Mouse (Mus musculus) liver, adult 2 months (tissue): ENCODE data around the gene Rpgrip1. TPM values are rescaled to one million over a fixed set of nuclear protein-coding genes. Genes with fewer than 3 reads are reported as not detected.

Experiments
- DNase-seq: peaks from one replicate; pipeline ENCODE4 v3.0.0-alpha.2; 2011; ENCODE audit warnings: low read depth, low spot score; ENCODE audit errors: extremely low read depth
- H3K27ac ChIP-seq: fragments of 200-500 bp; replicated peaks from 2 replicates; pipeline ENCODE4 v1.5.1; 2012; ENCODE audit warnings: low read depth, mild to moderate bottlenecking, control low read depth, inconsistent platforms, low read length; ENCODE audit not compliant: insufficient read depth
- H3K27me3 ChIP-seq: fragments of 200-500 bp; 2 replicates; pipeline ENCODE4 v1.6.1; 2012; ENCODE audit warnings: mild to moderate bottlenecking, moderate library complexity, low read length, inconsistent platforms; ENCODE audit not compliant: control insufficient read depth, insufficient read depth
- H3K36me3 ChIP-seq: fragments of 200-500 bp; 2 replicates; pipeline ENCODE4 v1.6.1; 2012; ENCODE audit warnings: low read length, inconsistent platforms; ENCODE audit not compliant: control insufficient read depth, insufficient read depth
- H3K4me1 ChIP-seq: fragments of 200-500 bp; 2 replicates; pipeline ENCODE4 v1.6.1; 2011; ENCODE audit warnings: low read length; ENCODE audit not compliant: control insufficient read depth, insufficient read depth
- H3K4me3 ChIP-seq: fragments of 200-500 bp; 2 replicates; pipeline ENCODE4 v1.5.1; 2011; ENCODE audit warnings: low read depth, mild to moderate bottlenecking, control low read depth, low read length, moderate library complexity; ENCODE audit not compliant: insufficient read depth
- H3K79me2 ChIP-seq: fragments of 200-500 bp; 2 replicates; pipeline ENCODE4 v1.6.1; 2012; ENCODE audit warnings: inconsistent platforms, mild to moderate bottlenecking, low read length, moderate library complexity; ENCODE audit not compliant: control insufficient read depth, insufficient read depth
- H3K9ac ChIP-seq: fragments of 200-500 bp; 2 replicates; pipeline ENCODE4 v1.6.1; 2012; ENCODE audit warnings: low read depth, mild to moderate bottlenecking, control low read depth, inconsistent platforms, low read length
- CTCF ChIP-seq: fragments of 200-500 bp; IDR thresholded peaks from 2 replicates; pipeline ENCODE4 v1.5.1; 2011; ENCODE audit warnings: low read depth, low read length, control low read depth
- POLR2A ChIP-seq: fragments of 200-500 bp; IDR thresholded peaks from 2 replicates; pipeline ENCODE4 v1.6.1; 2011; ENCODE audit warnings: low read length, control low read depth; ENCODE audit not compliant: insufficient read depth; ENCODE audit errors: extremely low read depth
- WGBS: fragments of 180-500 bp; shearing (Covaris S2); methylation state at CpG from one replicate; pipeline ENCODE4 v1.1.7; 2018; 5-methylcytosine and 5-hydroxymethylcytosine counted together
- polyA plus RNA-seq: library from polyadenylated mRNA; depleted of rRNA; stranded (reverse); fragments of >200 nt; gene quantifications from 2 replicates; pipeline ENCODE4 v1.2.3, GENCODE M21; 2012
- total RNA-seq: library from RNA; depleted of rRNA; stranded (reverse); fragments of >200 nt; gene quantifications from 2 replicates; pipeline ENCODE4 v1.2.3, GENCODE M21; 2014

Gene Rpgrip1
- total and polyA plus RNA-seq, 2 experiments = 0.50 to 0.55 TPM

- DNase-seq = no peak
- Histone ChIP-seq H3K36me3 (no peaks in the 10 kb centered on the region), H3K4me3 (no peak overlapping the region), H3K27me3 (no peaks in the 10 kb centered on the region), H3K79me2 (no peaks in the 10 kb centered on the region), H3K4me1 (no peaks in the 10 kb centered on the region), H3K9ac (no peak overlapping the region), H3K27ac (no peak overlapping the region)
- WGBS = 65% methylated on average over 16 of the region's 16 CpGs
- no peak for TF ChIP-seq CTCF
- TF ChIP-seq POLR2A = no peak
Measured at GRCm38 (mm10) chr14:52141445-52142127, 31.1 kb downstream of the Rpgrip1 start.

GRCm38 (mm10) chr14:52144165-52144564 lies 33.7 kb downstream of the Rpgrip1 start:
- TF ChIP-seq CTCF = no peak
- no peak for TF ChIP-seq POLR2A

GRCm38 (mm10) chr14:52146540-52146939 lies 36.0 kb downstream of the Rpgrip1 start:
- TF ChIP-seq POLR2A (no peak), CTCF (peak; percentile 44)
- Histone ChIP-seq H3K27ac (no peak overlapping the region), H3K4me1 (no peaks in the 10 kb centered on the region), H3K36me3 (no peaks in the 10 kb centered on the region), H3K27me3 (no peaks in the 10 kb centered on the region), H3K4me3 (no peak overlapping the region), H3K9ac (no peak overlapping the region), H3K79me2 (no peaks in the 10 kb centered on the region)
- WGBS = 70% methylated on average over 4 of the region's 4 CpGs
- peak; percentile 31 for DNase-seq

More at GRCm38 (mm10) chr14:52144165-52144564, 33.7 kb downstream of the Rpgrip1 start:
- Histone ChIP-seq H3K27ac (no peak overlapping the region), H3K36me3 (no peaks in the 10 kb centered on the region), H3K9ac (no peak overlapping the region), H3K79me2 (no peaks in the 10 kb centered on the region), H3K4me1 (no peaks in the 10 kb centered on the region), H3K27me3 (no peaks in the 10 kb centered on the region), H3K4me3 (no peak overlapping the region)
- WGBS = 88% methylated on average over 4 of the region's 4 CpGs
- DNase-seq = no peak

GRCm38 (mm10) chr14:52149888-52150287 lies 39.4 kb downstream of the Rpgrip1 start:
- Histone ChIP-seq H3K27ac (no peak overlapping the region), H3K36me3 (no peaks in the 10 kb centered on the region), H3K79me2 (no peaks in the 10 kb centered on the region), H3K27me3 (no peaks in the 10 kb centered on the region), H3K4me3 (no peak overlapping the region), H3K4me1 (no peaks in the 10 kb centered on the region), H3K9ac (no peak overlapping the region)
- TF ChIP-seq POLR2A = no peak
- no peak for TF ChIP-seq CTCF
- 75% methylated on average over 4 of the region's 4 CpGs for WGBS
- no peak for DNase-seq

- Histone ChIP-seq H3K4me3 (no peak overlapping the region), H3K27me3 (no peaks in the 10 kb centered on the region), H3K36me3 (no peaks in the 10 kb centered on the region), H3K27ac (no peak overlapping the region), H3K9ac (no peak overlapping the region), H3K79me2 (no peaks in the 10 kb centered on the region), H3K4me1 (no peaks in the 10 kb centered on the region)
- TF ChIP-seq CTCF (no peak), POLR2A (no peak)
- DNase-seq = no peak
- 53% methylated on average over 7 of the region's 7 CpGs for WGBS
Measured at GRCm38 (mm10) chr14:52152179-52152578, 41.7 kb downstream of the Rpgrip1 start.

GRCm38 (mm10) chr14:52152613-52153012 lies 42.1 kb downstream of the Rpgrip1 start:
- DNase-seq = no peak
- 68% methylated on average over 3 of the region's 3 CpGs for WGBS
- Histone ChIP-seq H3K27ac (no peak overlapping the region), H3K4me3 (no peak overlapping the region), H3K36me3 (no peaks in the 10 kb centered on the region), H3K79me2 (no peaks in the 10 kb centered on the region), H3K4me1 (no peaks in the 10 kb centered on the region), H3K27me3 (no peaks in the 10 kb centered on the region), H3K9ac (no peak overlapping the region)
- TF ChIP-seq POLR2A (no peak), CTCF (no peak)
